In the genomic region with DNA sequence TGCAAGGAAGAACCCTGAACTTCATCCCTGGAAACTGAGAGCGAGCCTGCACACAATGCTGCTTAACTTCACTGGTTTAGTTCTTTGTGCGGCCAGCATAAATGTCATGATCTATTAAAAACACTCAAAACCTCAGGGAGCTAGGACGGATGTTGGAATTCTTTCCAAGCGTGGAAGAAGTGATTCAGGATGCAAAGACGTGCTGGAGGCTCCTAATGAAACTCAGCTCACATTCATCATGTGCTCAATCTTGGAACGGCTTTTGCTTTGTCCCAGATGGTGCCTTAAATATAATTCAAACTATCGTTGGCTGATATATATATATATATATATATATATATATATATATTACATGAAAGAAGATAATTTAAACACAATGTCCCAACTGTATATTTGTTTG, we compare ENCODE assay signal across 29 mouse cellular contexts. TPM values are rescaled to one million over a fixed set of nuclear protein-coding genes. Genes with fewer than 3 reads are reported as not detected.
DNase-seq lines count a peak whose midpoint lies in the region; ATAC-seq lines count a peak whose summit lies in the region.
"Had no signal": no experiment of that assay in that cellular context is flagged by ENCODE, and none has a peak within 500 bp of the region (broad histone marks: within the 10 kb centered on the region; RNA-seq: fewer than 3 reads in every experiment).

No protein-coding gene starts in this region.

- H3K9ac ChIP-seq in kidney, embryonic 16.5 days (replicated peaks; ENCODE audit: low read length): no peak overlapping the region
- H3K9ac ChIP-seq in lung, embryonic 15.5 days: no peak overlapping the region
- no peak overlapping the region for H3K9ac ChIP-seq in embryonic facial prominence, embryonic 15.5 days
- H3K9ac ChIP-seq: forebrain, embryonic 12.5 days; hindbrain, embryonic 12.5 days; kidney, embryonic 15.5 days; limb, embryonic 12.5 days; neural tube, embryonic 13.5 days; stomach, embryonic 15.5 days had no signal

- no peak for ATAC-seq in kidney, embryonic 16.5 days (ENCODE audit: low FRiP score, low TSS enrichment)
- peak; percentile 72; the same call in 1 of the 2 replicates for ATAC-seq in lung, embryonic 15.5 days (ENCODE audit: borderline replicate concordance, extremely low read depth, low FRiP score, low TSS enrichment)
- peak; percentile 29; the same call in 1 of the 2 replicates for ATAC-seq in embryonic facial prominence, embryonic 15.5 days (ENCODE audit: insufficient number of reproducible peaks, low FRiP score, low TSS enrichment, low read depth)
- ATAC-seq: CD4-positive, CD25-positive, alpha-beta regulatory T cell, adult 4 months; hindbrain, postnatal 0 days had no signal

- DNase-seq in kidney, postnatal 14 days: no peak
- DNase-seq in lung, postnatal 10 days: no peak
- DNase-seq in NIH3T3 (ENCODE audit: low read depth): peak; percentile 73
- DNase-seq in urinary bladder, postnatal 10 days (ENCODE audit: low spot score): no peak
- DNase-seq: adrenal gland, postnatal 25 days; cerebellum, adult 18-20 months; cerebellum, postnatal 25 days; gastrocnemius, postnatal 14 days; heart, postnatal 36 days; kidney, adult 11 months; layer of hippocampus, postnatal 36 days; lung, postnatal 36 days; thymus, adult 18-20 months; thymus, postnatal 25 days had no signal

- no peaks in the 10 kb centered on the region for H3K36me3 ChIP-seq in kidney, embryonic 16.5 days (ENCODE audit: insufficient read depth, low read length)
- no peaks in the 10 kb centered on the region for H3K36me3 ChIP-seq in lung, embryonic 15.5 days
- H3K36me3 ChIP-seq in embryonic facial prominence, embryonic 15.5 days: no peaks in the 10 kb centered on the region
- H3K36me3 ChIP-seq: forebrain, embryonic 12.5 days; hindbrain, embryonic 12.5 days; kidney, embryonic 15.5 days; limb, embryonic 12.5 days; neural tube, embryonic 13.5 days; stomach, embryonic 15.5 days had no signal

- H3K4me3 ChIP-seq in kidney, embryonic 16.5 days (ENCODE audit: low read length): no peak overlapping the region
- H3K4me3 ChIP-seq in lung, embryonic 15.5 days: no peak overlapping the region
- H3K4me3 ChIP-seq in embryonic facial prominence, embryonic 15.5 days (replicated peaks): no peak overlapping the region
- H3K4me3 ChIP-seq: erythroblast, embryonic 14.5 days; forebrain, embryonic 12.5 days; hindbrain, embryonic 12.5 days; kidney, embryonic 15.5 days; limb, embryonic 12.5 days; neural tube, embryonic 13.5 days; stomach, embryonic 15.5 days had no signal

- H3K27me3 ChIP-seq in kidney, embryonic 16.5 days (ENCODE audit: insufficient read depth, low read length): no peaks in the 10 kb centered on the region
- no peaks in the 10 kb centered on the region for H3K27me3 ChIP-seq in lung, embryonic 15.5 days
- no peaks in the 10 kb centered on the region for H3K27me3 ChIP-seq in embryonic facial prominence, embryonic 15.5 days
- H3K27me3 ChIP-seq: forebrain, embryonic 12.5 days; hindbrain, embryonic 12.5 days; kidney, embryonic 15.5 days; limb, embryonic 12.5 days; neural tube, embryonic 13.5 days; stomach, embryonic 15.5 days had no signal

- WGBS in kidney, embryonic 16.5 days: 62% methylated on average over 7 of the region's 7 CpGs
- 37% methylated on average over 7 of the region's 7 CpGs for WGBS in lung, embryonic 15.5 days
- WGBS in embryonic facial prominence, embryonic 15.5 days: 55% methylated on average over 7 of the region's 7 CpGs

- 0 out of 2 replicates have a peak overlapping the region, but pooled peaks have one; percentile 18 for H3K27ac ChIP-seq in kidney, embryonic 16.5 days (ENCODE audit: low read length)
- H3K27ac ChIP-seq in lung, embryonic 15.5 days: no peak overlapping the region
- H3K27ac ChIP-seq in embryonic facial prominence, embryonic 15.5 days (replicated peaks): no peak overlapping the region
- H3K27ac ChIP-seq: forebrain, embryonic 12.5 days; hindbrain, embryonic 12.5 days; hindbrain, postnatal 0 days; kidney, embryonic 15.5 days; limb, embryonic 12.5 days; neural tube, embryonic 13.5 days; stomach, embryonic 15.5 days had no signal

- H3K9me3 ChIP-seq in kidney, embryonic 16.5 days (ENCODE audit: low read length): no peaks in the 10 kb centered on the region
- H3K9me3 ChIP-seq in lung, embryonic 15.5 days: no peaks in the 10 kb centered on the region
- no peaks in the 10 kb centered on the region for H3K9me3 ChIP-seq in embryonic facial prominence, embryonic 15.5 days (replicated peaks)
- H3K9me3 ChIP-seq: forebrain, embryonic 12.5 days; hindbrain, embryonic 12.5 days; kidney, embryonic 15.5 days; limb, embryonic 12.5 days; neural tube, embryonic 13.5 days; stomach, embryonic 15.5 days had no signal

- H3K4me2 ChIP-seq in kidney, embryonic 16.5 days (replicated peaks; ENCODE audit: low read depth, low read length): no peak overlapping the region
- H3K4me2 ChIP-seq in lung, embryonic 15.5 days: no peak overlapping the region
- H3K4me2 ChIP-seq in embryonic facial prominence, embryonic 15.5 days (replicated peaks): no peak overlapping the region
- H3K4me2 ChIP-seq: forebrain, embryonic 12.5 days; heart, embryonic 11.5 days; hindbrain, embryonic 12.5 days; kidney, embryonic 15.5 days; limb, embryonic 12.5 days; liver, embryonic 11.5 days; midbrain, embryonic 11.5 days; neural tube, embryonic 13.5 days; stomach, embryonic 15.5 days had no signal

- no peaks in the 10 kb centered on the region for H3K4me1 ChIP-seq in kidney, embryonic 16.5 days (ENCODE audit: insufficient read depth, low read length)
- H3K4me1 ChIP-seq in lung, embryonic 15.5 days: no peaks in the 10 kb centered on the region; the same call in 1 of the 2 replicates
- H3K4me1 ChIP-seq in embryonic facial prominence, embryonic 15.5 days: no peaks in the 10 kb centered on the region
- H3K4me1 ChIP-seq: forebrain, embryonic 12.5 days; hindbrain, embryonic 12.5 days; kidney, embryonic 15.5 days; limb, embryonic 12.5 days; neural tube, embryonic 13.5 days had no signal

RNA-seq across cellular contexts. Expression of a gene that starts 58.1 kb away (rescaled TPM):
- 9.7 and 12.2 TPM in 2 replicates for polyA plus RNA-seq in kidney, embryonic 16.5 days (2015; fragmentation: Nextera tagmentation; extraction: Ambion mirVana)
- polyA plus RNA-seq in lung, embryonic 15.5 days (2015; fragmentation: Nextera tagmentation; extraction: Ambion mirVana): 0.75 and 0.79 TPM in 2 replicates
- polyA plus RNA-seq in embryonic facial prominence, embryonic 15.5 days (2015; fragmentation: Nextera tagmentation; extraction: Ambion mirVana): 7.8 and 8.2 TPM in 2 replicates
- polyA plus RNA-seq: erythroblast, embryonic 14.5 days had no signal
